Mouse (Mus musculus) bone marrow macrophage, adult 2 months (primary cell): ENCODE measurements at regions not wholly inside any gene's neighbourhood (a gene's known extent, or its start where the extent isn't known, plus 50 kb on each side); places are given as distances from the start of the nearest gene placed in this dataset.

ENCODE experiments used
- CTCF ChIP-seq: IDR thresholded peaks from 2 replicates; pipeline ENCODE4 v1.5.1; 2012; ENCODE audit warnings: low read depth, mild to moderate bottlenecking, low read length, moderate library complexity
- POLR2A ChIP-seq: IDR thresholded peaks from 2 replicates; pipeline ENCODE4 v1.6.1; 2012; ENCODE audit warnings: mild to moderate bottlenecking, low read depth, low read length, borderline replicate concordance

DNA sequence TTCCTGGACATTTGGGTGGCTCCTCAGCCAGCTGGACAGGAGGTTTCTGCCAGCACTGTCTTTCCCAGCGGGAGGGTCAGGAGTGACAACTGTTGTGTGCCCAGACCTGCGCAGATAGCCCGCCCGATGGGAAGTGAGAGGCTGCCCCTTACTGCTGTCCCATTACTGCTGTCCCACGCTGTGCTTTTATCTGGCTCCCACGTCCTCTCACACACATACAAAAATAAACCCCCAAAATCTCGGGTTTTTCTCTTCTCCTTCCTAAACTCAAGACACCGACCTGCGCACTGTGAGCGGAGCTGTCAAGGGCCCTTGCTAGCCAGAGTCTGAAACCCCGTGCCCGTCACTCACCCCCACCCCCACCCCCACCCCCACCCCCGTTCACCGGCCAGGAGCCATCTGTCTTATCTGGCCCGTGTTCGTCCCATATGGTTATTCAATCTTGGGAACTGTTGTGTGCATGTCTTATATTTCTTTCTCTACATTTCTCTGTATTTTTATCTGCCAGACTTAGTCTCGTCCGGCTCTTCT is 109.6 kb downstream of the Ddx11 start:
- TF ChIP-seq CTCF (no peak), POLR2A (no peak)
